Mouse (Mus musculus): ENCODE measurements around the gene Etnk1. TPM values are rescaled to one million over a fixed set of nuclear protein-coding genes. Genes with fewer than 3 reads are reported as not detected.
A peak's percentile ranks its signal among the peaks of the same experiment; 100 is the strongest.
"Not testable (repeated sequence)": the region's sequence is repeated elsewhere in the genome, so short reads cannot be mapped to it uniquely, and the experiment has no call there.

The Etnk1 gene
- polyA plus RNA-seq, 1 experiment from 2014 or later: 22.5 TPM

DNA sequence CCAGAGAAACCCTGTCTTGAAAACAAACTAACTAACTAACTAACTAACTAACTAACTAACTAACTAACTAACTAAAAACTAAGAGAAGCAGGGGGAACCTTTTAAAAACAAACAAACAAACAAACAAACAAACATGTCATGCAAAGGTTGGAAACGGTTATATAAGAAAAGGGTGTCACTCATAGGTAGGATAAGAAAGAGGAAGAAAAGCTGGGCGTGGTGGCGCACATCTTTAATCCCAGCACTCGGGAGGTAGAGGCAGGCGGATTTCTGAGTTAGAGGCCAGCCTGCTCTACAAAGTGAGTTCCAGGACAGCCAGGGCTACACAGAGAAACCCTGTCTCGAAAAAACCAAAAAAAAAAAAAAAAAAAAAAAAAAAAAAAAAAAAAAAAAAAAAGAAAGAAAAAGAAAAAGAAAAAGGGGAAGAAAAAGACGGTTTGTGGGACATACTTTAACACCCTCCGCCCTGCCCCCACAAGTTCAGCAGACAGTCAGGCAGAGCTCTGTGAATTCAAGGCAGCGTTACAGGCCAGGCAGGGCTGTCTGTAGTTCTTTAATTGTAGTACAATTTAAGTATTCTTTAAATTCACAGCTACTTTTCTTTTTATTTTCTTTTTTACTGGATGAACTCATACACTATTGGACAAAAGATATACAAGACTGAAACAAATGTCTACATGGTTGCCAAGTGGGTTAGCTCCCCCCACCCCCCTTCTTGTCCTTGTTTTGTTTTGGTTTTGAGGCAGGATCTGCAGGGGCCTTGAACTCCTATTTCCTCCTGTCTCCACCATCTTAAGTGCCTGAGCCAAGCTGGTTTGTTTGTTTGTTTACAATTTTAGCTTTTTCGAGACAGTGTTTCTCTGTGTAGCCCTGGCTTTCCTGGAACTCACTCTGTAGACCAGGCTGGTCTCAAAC lies 15.7 kb upstream of the Etnk1 start:
- WGBS: 74% methylated on average over 10 of the region's 10 CpGs
- not testable (repeated sequence) for H3K27me3 ChIP-seq; ATAC-seq (ENCODE audit: insufficient number of reproducible peaks, insufficient read depth, low FRiP score, low TSS enrichment, low read depth)

GRCm38 (mm10) chr6:143152321-143152827 lies 14.6 kb upstream of the Etnk1 start:
- no peak for ATAC-seq (ENCODE audit: insufficient number of reproducible peaks, insufficient read depth, low FRiP score, low TSS enrichment, low read depth)
- H3K4me1 ChIP-seq: peaks cover 43% of the 10 kb centered on the region
- no peaks in the 10 kb centered on the region for H3K9me3 ChIP-seq
- WGBS: 34% methylated on average over 9 of the region's 9 CpGs
- H3K27me3 ChIP-seq: no peaks in the 10 kb centered on the region
- H3K27ac ChIP-seq: no peak overlapping the region
- no peak overlapping the region for H3K9ac ChIP-seq
- no peak overlapping the region for H3K4me2 ChIP-seq
- H3K4me3 ChIP-seq: no peak overlapping the region
- H3K36me3 ChIP-seq: no peaks in the 10 kb centered on the region

More for the DNA sequence above, 15.7 kb upstream of the Etnk1 start:
- H3K4me2 ChIP-seq, H3K4me3 ChIP-seq, H3K9me3 ChIP-seq, H3K36me3 ChIP-seq, H3K27ac ChIP-seq, H3K9ac ChIP-seq: not testable (repeated sequence)
- peaks cover 43% of the 10 kb centered on the region for H3K4me1 ChIP-seq

GRCm38 (mm10) chr6:143153160-143153559 lies 13.9 kb upstream of the Etnk1 start:
- no peak overlapping the region for H3K9ac ChIP-seq
- no peaks in the 10 kb centered on the region for H3K27me3 ChIP-seq
- peak overlapping the region; percentile 48; the same call in 1 of the 2 replicates for H3K27ac ChIP-seq
- no peak for ATAC-seq (ENCODE audit: insufficient number of reproducible peaks, insufficient read depth, low FRiP score, low TSS enrichment, low read depth)
- 15% methylated on average over 2 of the region's 2 CpGs for WGBS
- no peaks in the 10 kb centered on the region for H3K9me3 ChIP-seq
- H3K4me1 ChIP-seq: peaks cover 43% of the 10 kb centered on the region
- no peak overlapping the region for H3K4me3 ChIP-seq
- H3K4me2 ChIP-seq: no peak overlapping the region
- H3K36me3 ChIP-seq: no peaks in the 10 kb centered on the region

- H3K4me1 ChIP-seq: peaks cover 43% of the 10 kb centered on the region
- peak overlapping the region; percentile 41; the same call in 1 of the 2 replicates for H3K27ac ChIP-seq
- WGBS: 47% methylated on average over 10 of the region's 10 CpGs
- no peaks in the 10 kb centered on the region for H3K27me3 ChIP-seq
- H3K4me2 ChIP-seq: no peak overlapping the region
- no peaks in the 10 kb centered on the region for H3K36me3 ChIP-seq
- ATAC-seq (ENCODE audit: insufficient number of reproducible peaks, insufficient read depth, low FRiP score, low TSS enrichment, low read depth): no peak
- H3K4me3 ChIP-seq: no peak overlapping the region
- H3K9me3 ChIP-seq: no peaks in the 10 kb centered on the region
- H3K9ac ChIP-seq: no peak overlapping the region
Observed at GRCm38 (mm10) chr6:143153751-143154494, 13.1 kb upstream of the Etnk1 start.

- no peak overlapping the region for H3K4me3 ChIP-seq
- no peaks in the 10 kb centered on the region for H3K27me3 ChIP-seq
- peak overlapping the region; percentile 55 for H3K27ac ChIP-seq
- 0 out of 2 replicates have a peak, but pooled peaks have one; percentile 48 for ATAC-seq (ENCODE audit: insufficient number of reproducible peaks, insufficient read depth, low FRiP score, low TSS enrichment, low read depth)
- 57% methylated on average over 13 of the region's 13 CpGs for WGBS
- peak overlapping the region; percentile 29 for H3K4me2 ChIP-seq
- no peak overlapping the region for H3K9ac ChIP-seq
- H3K4me1 ChIP-seq: peaks cover 36% of the 10 kb centered on the region
- H3K9me3 ChIP-seq: no peaks in the 10 kb centered on the region
- no peaks in the 10 kb centered on the region for H3K36me3 ChIP-seq
Observed at GRCm38 (mm10) chr6:143154885-143155284, 12.1 kb upstream of the Etnk1 start.

GRCm38 (mm10) chr6:143155996-143156395 lies 11.0 kb upstream of the Etnk1 start:
- 57% methylated on average over 1 of the region's 1 CpGs for WGBS

DNA sequence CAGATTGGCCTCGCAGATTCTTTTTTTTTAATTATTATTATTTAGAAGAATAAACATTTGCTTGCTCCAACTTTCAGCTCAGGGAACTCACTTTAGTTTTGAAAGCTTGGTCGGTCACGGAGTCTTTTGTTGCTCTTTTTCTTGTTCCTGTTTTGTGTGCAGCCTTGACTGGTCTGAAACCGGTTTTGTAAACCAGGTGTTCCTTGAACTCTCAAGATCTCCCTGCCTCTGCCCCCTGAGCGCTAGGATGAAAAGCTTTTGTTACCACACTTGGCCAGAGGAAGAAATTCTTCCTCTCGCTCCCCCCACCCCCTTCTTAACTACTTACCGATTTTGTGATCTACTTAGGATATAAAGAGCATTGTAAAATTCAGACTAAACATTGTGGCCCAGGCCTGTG lies 10.3 kb upstream of the Etnk1 start:
- Histone ChIP-seq H3K4me3 (no peak overlapping the region), H3K27me3 (no peaks in the 10 kb centered on the region), H3K36me3 (no peaks in the 10 kb centered on the region), H3K4me1 (peaks cover 31% of the 10 kb centered on the region), H3K9me3 (no peaks in the 10 kb centered on the region), H3K4me2 (no peak overlapping the region), H3K27ac (no peak overlapping the region), H3K9ac (no peak overlapping the region)
- no peak for ATAC-seq (ENCODE audit: insufficient number of reproducible peaks, insufficient read depth, low FRiP score, low TSS enrichment, low read depth)
- WGBS: 83% methylated on average over 7 of the region's 7 CpGs

More at GRCm38 (mm10) chr6:143155996-143156395, 11.0 kb upstream of the Etnk1 start:
- Histone ChIP-seq H3K9ac (no peak overlapping the region), H3K4me3 (no peak overlapping the region), H3K27me3 (no peaks in the 10 kb centered on the region), H3K9me3 (no peaks in the 10 kb centered on the region), H3K4me1 (peaks cover 31% of the 10 kb centered on the region), H3K27ac (no peak overlapping the region), H3K4me2 (no peak overlapping the region), H3K36me3 (no peaks in the 10 kb centered on the region)
- ATAC-seq (ENCODE audit: insufficient number of reproducible peaks, insufficient read depth, low FRiP score, low TSS enrichment, low read depth): no peak

DNA sequence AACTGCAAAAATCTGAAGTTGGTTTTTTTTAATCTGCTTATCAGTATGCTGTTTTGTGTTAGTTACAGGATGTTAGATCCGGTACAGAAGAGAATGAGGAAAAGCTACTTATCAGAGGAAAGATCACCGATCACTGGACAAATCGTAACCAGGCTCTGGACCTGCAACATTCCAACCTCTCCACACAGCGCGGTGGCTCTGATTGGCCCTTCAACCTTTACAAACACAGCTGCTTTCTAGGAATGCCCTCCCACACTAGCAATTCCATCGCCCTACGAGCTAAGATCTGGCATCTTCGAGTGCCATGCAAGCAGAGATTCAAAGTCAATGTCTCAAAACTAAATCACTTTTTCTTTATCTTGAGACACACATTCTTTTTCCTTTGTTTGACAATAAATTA lies 9.6 kb upstream of the Etnk1 start:
- Histone ChIP-seq H3K4me1 (peaks cover 32% of the 10 kb centered on the region), H3K36me3 (no peaks in the 10 kb centered on the region), H3K4me2 (no peak overlapping the region), H3K9ac (no peak overlapping the region), H3K27me3 (no peaks in the 10 kb centered on the region), H3K9me3 (no peaks in the 10 kb centered on the region), H3K27ac (no peak overlapping the region), H3K4me3 (no peak overlapping the region)
- WGBS: 77% methylated on average over 8 of the region's 8 CpGs
- no peak for ATAC-seq (ENCODE audit: insufficient number of reproducible peaks, insufficient read depth, low FRiP score, low TSS enrichment, low read depth)

DNA sequence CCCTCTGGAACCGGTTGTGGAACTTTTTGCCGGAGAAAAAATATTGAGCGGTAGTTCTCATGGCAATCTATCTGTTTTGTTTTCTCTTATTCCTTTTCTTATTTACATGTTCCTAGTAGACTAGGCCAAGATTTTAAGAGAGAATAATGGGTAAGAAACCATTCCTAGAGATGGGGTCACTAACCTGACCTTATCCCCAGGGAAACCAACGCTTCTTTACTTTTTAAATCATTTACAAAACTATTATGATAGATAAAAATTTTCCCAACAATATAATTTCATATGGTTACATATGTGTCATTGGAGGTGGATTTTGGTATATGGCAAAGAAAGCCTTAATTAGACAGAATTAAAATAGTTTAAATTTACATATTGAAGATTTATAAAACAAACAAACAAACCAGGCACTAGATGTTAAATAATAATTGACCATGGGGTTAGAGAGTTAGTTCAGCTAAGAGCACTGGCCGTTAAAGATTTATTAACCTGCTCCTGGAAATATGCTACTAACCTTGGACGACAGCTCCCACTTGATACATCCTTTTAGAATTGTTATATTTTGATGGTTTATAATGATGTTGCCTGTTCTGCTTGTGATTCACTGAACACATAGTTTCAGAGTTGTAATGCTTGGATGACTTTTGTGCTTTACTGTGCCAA lies 6.3 kb upstream of the Etnk1 start:
- Histone ChIP-seq H3K9ac (no peak overlapping the region), H3K9me3 (no peaks in the 10 kb centered on the region), H3K27me3 (no peaks in the 10 kb centered on the region), H3K4me1 (peaks cover 3% of the 10 kb centered on the region; the same call in 1 of the 2 replicates), H3K4me2 (no peak overlapping the region), H3K4me3 (no peak overlapping the region), H3K36me3 (no peaks in the 10 kb centered on the region), H3K27ac (no peak overlapping the region)
- WGBS: 88% methylated on average over 6 of the region's 6 CpGs
- no peak for ATAC-seq (ENCODE audit: insufficient number of reproducible peaks, insufficient read depth, low FRiP score, low TSS enrichment, low read depth)

DNA sequence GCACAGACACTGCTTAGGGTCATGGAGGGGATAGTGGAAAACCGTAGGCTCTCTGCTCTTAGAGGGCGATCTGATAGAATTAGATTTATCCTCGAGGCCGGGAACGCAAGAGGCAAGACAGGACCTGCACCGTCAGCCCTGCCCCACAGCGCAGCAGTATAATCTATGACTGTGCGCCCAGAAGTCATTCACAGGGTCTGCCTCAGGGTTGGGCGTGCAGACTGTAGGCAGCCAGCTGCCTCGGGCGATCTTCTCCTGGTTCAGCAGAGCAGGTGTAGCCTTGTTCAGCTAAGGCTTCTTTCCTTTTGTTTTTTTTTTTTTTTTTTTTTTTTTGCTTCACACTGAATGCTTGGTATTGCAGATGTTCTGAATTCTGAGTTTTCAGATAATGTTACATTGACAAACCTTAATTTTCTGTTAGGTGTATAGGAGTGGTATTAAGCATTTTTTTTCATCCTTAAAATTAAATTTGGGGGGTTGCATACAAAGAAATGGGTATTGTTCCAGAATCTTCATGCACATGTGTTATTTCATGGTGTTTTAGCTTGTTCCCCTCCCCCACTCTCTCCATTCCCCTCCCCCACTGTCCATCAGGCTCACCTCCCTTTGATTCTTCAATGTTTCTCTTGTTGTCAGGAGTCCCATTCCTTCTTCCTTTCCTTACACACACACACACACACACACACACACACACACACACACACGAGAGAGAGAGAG lies 4.7 kb upstream of the Etnk1 start:
- Histone ChIP-seq H3K4me2 (no peak overlapping the region), H3K9me3 (no peaks in the 10 kb centered on the region), H3K36me3 (no peaks in the 10 kb centered on the region), H3K27ac (no peak overlapping the region), H3K27me3 (no peaks in the 10 kb centered on the region), H3K9ac (no peak overlapping the region), H3K4me1 (peaks cover 11% of the 10 kb centered on the region), H3K4me3 (no peak overlapping the region)
- 37% methylated on average over 11 of the region's 12 CpGs for WGBS
- ATAC-seq (ENCODE audit: insufficient number of reproducible peaks, insufficient read depth, low FRiP score, low TSS enrichment, low read depth): no peak

All from embryonic facial prominence, embryonic 13.5 days (tissue).